Mouse (Mus musculus): ENCODE results near the gene Kif4. TPM values are rescaled to one million over a fixed set of nuclear protein-coding genes. Genes with fewer than 3 reads are reported as not detected.

The Kif4 gene
- polyA plus RNA-seq, 1 experiment from 2014 or later = 25.3 TPM

- ATAC-seq (ENCODE audit: low FRiP score, low read depth) = no peak
- Histone ChIP-seq H3K9ac (no peak overlapping the region), H3K27me3 (replicated peaks) (no peaks in the 10 kb centered on the region), H3K9me3 (no peaks in the 10 kb centered on the region), H3K27ac (no peak overlapping the region), H3K36me3 (no peaks in the 10 kb centered on the region), H3K4me2 (replicated peaks) (no peak overlapping the region), H3K4me3 (no peak overlapping the region), H3K4me1 (no peaks in the 10 kb centered on the region)
These were observed 27.3 kb downstream of the Kif4 start for GRCm38 (mm10) chrX:100652848-100653247.

- WGBS = 90% methylated on average over 2 of the region's 2 CpGs
These were observed 39.3 kb downstream of the Kif4 start for GRCm38 (mm10) chrX:100664825-100665224.

GRCm38 (mm10) chrX:100678204-100678603 lies 52.7 kb downstream of the Kif4 start:
- 96% methylated on average over 3 of the region's 3 CpGs for WGBS
- ATAC-seq (ENCODE audit: low FRiP score, low read depth) = no peak
- Histone ChIP-seq H3K4me3 (no peak overlapping the region), H3K36me3 (no peaks in the 10 kb centered on the region; the same call in 1 of the 2 replicates), H3K4me1 (no peaks in the 10 kb centered on the region), H3K9me3 (no peaks in the 10 kb centered on the region), H3K27ac (no peak overlapping the region), H3K4me2 (replicated peaks) (no peak overlapping the region), H3K9ac (no peak overlapping the region), H3K27me3 (replicated peaks) (no peaks in the 10 kb centered on the region)

More at GRCm38 (mm10) chrX:100664825-100665224, 39.3 kb downstream of the Kif4 start:
- Histone ChIP-seq H3K36me3 (no peaks in the 10 kb centered on the region), H3K4me1 (no peaks in the 10 kb centered on the region), H3K4me2 (replicated peaks) (no peak overlapping the region), H3K27ac (no peak overlapping the region), H3K4me3 (no peak overlapping the region), H3K9me3 (no peaks in the 10 kb centered on the region), H3K27me3 (replicated peaks) (no peaks in the 10 kb centered on the region), H3K9ac (no peak overlapping the region)
- no peak for ATAC-seq (ENCODE audit: low FRiP score, low read depth)

- Histone ChIP-seq H3K9me3 (no peaks in the 10 kb centered on the region), H3K4me1 (no peaks in the 10 kb centered on the region), H3K27ac (no peak overlapping the region), H3K36me3 (no peaks in the 10 kb centered on the region), H3K9ac (no peak overlapping the region), H3K27me3 (replicated peaks) (no peaks in the 10 kb centered on the region), H3K4me3 (no peak overlapping the region), H3K4me2 (replicated peaks) (no peak overlapping the region)
- no peak for ATAC-seq (ENCODE audit: low FRiP score, low read depth)
- WGBS = 72% methylated on average over 3 of the region's 3 CpGs
These were observed 61.0 kb downstream of the Kif4 start for GRCm38 (mm10) chrX:100686527-100686926.

GRCm38 (mm10) chrX:100687360-100688032 lies 62.0 kb downstream of the Kif4 start:
- Histone ChIP-seq H3K27ac (no peak overlapping the region), H3K4me2 (replicated peaks) (no peak overlapping the region), H3K4me1 (no peaks in the 10 kb centered on the region), H3K9me3 (no peaks in the 10 kb centered on the region), H3K27me3 (replicated peaks) (no peaks in the 10 kb centered on the region), H3K36me3 (no peaks in the 10 kb centered on the region), H3K4me3 (no peak overlapping the region), H3K9ac (no peak overlapping the region)
- no peak for ATAC-seq (ENCODE audit: low FRiP score, low read depth)
- WGBS = 89% methylated on average over 6 of the region's 6 CpGs

- no peak overlapping the region for H3K9ac ChIP-seq
- H3K36me3 ChIP-seq = no peaks in the 10 kb centered on the region
- H3K4me2 ChIP-seq (replicated peaks) = no peak overlapping the region
- no peaks in the 10 kb centered on the region for H3K9me3 ChIP-seq
- no peaks in the 10 kb centered on the region for H3K4me1 ChIP-seq
- H3K27ac ChIP-seq = no peak overlapping the region
- H3K27me3 ChIP-seq (replicated peaks) = no peaks in the 10 kb centered on the region
- WGBS = 84% methylated on average over 5 of the region's 5 CpGs
- no peak for ATAC-seq (ENCODE audit: low FRiP score, low read depth)
- H3K4me3 ChIP-seq = no peak overlapping the region
These were observed 62.5 kb downstream of the Kif4 start for GRCm38 (mm10) chrX:100688033-100688370.

- no peak overlapping the region for H3K27ac ChIP-seq
- H3K9ac ChIP-seq = no peak overlapping the region
- ATAC-seq (ENCODE audit: low FRiP score, low read depth) = no peak
- WGBS = 99% methylated on average over 4 of the region's 4 CpGs
- no peaks in the 10 kb centered on the region for H3K36me3 ChIP-seq
- no peaks in the 10 kb centered on the region for H3K27me3 ChIP-seq (replicated peaks)
- H3K4me2 ChIP-seq (replicated peaks) = no peak overlapping the region
- H3K9me3 ChIP-seq = no peaks in the 10 kb centered on the region
- no peak overlapping the region for H3K4me3 ChIP-seq
- H3K4me1 ChIP-seq = no peaks in the 10 kb centered on the region
These were observed 71.2 kb downstream of the Kif4 start for GRCm38 (mm10) chrX:100696776-100697175.

GRCm38 (mm10) chrX:100708032-100708431 lies 82.5 kb downstream of the Kif4 start:
- no peak for ATAC-seq (ENCODE audit: low FRiP score, low read depth)

GRCm38 (mm10) chrX:100716173-100716572 lies 90.6 kb downstream of the Kif4 start:
- Histone ChIP-seq H3K4me1 (no peaks in the 10 kb centered on the region), H3K4me3 (no peak overlapping the region), H3K27me3 (replicated peaks) (no peaks in the 10 kb centered on the region), H3K9me3 (no peaks in the 10 kb centered on the region), H3K27ac (no peak overlapping the region), H3K9ac (no peak overlapping the region), H3K36me3 (no peaks in the 10 kb centered on the region), H3K4me2 (replicated peaks) (no peak overlapping the region)
- WGBS = 95% methylated on average over 6 of the region's 6 CpGs
- ATAC-seq (ENCODE audit: low FRiP score, low read depth) = no peak

More at GRCm38 (mm10) chrX:100708032-100708431, 82.5 kb downstream of the Kif4 start:
- H3K4me3 ChIP-seq = no peak overlapping the region
- H3K27me3 ChIP-seq (replicated peaks) = no peaks in the 10 kb centered on the region
- no peak overlapping the region for H3K4me2 ChIP-seq (replicated peaks)
- 0 out of 2 replicates have a peak, but pooled peaks cover 2% of the 10 kb centered on the region for H3K36me3 ChIP-seq
- 95% methylated on average over 6 of the region's 6 CpGs for WGBS
- no peaks in the 10 kb centered on the region for H3K9me3 ChIP-seq
- H3K27ac ChIP-seq = no peak overlapping the region
- H3K9ac ChIP-seq = no peak overlapping the region
- H3K4me1 ChIP-seq = no peaks in the 10 kb centered on the region

- Histone ChIP-seq H3K9ac (no peak overlapping the region), H3K9me3 (no peaks in the 10 kb centered on the region), H3K4me2 (replicated peaks) (no peak overlapping the region), H3K36me3 (no peaks in the 10 kb centered on the region), H3K27ac (no peak overlapping the region), H3K4me1 (peaks cover 3% of the 10 kb centered on the region), H3K4me3 (no peak overlapping the region), H3K27me3 (replicated peaks) (no peaks in the 10 kb centered on the region)
- peak; percentile 59; the same call in 1 of the 2 replicates for ATAC-seq (ENCODE audit: low FRiP score, low read depth)
- WGBS = 18% methylated on average over 1 of the region's 1 CpGs
These were observed 103.4 kb downstream of the Kif4 start for GRCm38 (mm10) chrX:100728947-100729346.

- WGBS = 18% methylated on average over 8 of the region's 8 CpGs
- peaks cover 3% of the 10 kb centered on the region for H3K4me1 ChIP-seq
- no peaks in the 10 kb centered on the region for H3K9me3 ChIP-seq
- H3K4me3 ChIP-seq = peak within 1 kb of the TSS; percentile 5; the same call in 1 of the 2 replicates
- peak within 1 kb of the TSS; percentile 33; the same call in 1 of the 2 replicates for H3K9ac ChIP-seq
- no peak within 1 kb of the TSS for H3K27ac ChIP-seq
- peak within 1 kb of the TSS; percentile 53 for H3K4me2 ChIP-seq (replicated peaks)
- peak; percentile 68 for ATAC-seq (ENCODE audit: low FRiP score, low read depth)
- no peaks in the 10 kb centered on the region for H3K27me3 ChIP-seq (replicated peaks)
- H3K36me3 ChIP-seq = no peaks in the 10 kb centered on the region
These were observed 104.2 kb downstream of the Kif4 start, which contains the start of gene Gdpd2 for GRCm38 (mm10) chrX:100729665-100730188. Gene Gdpd2 (plus strand): TSS chrX:100729873.

- no peaks in the 10 kb centered on the region for H3K27me3 ChIP-seq (replicated peaks)
- H3K4me1 ChIP-seq = peaks cover 3% of the 10 kb centered on the region
- peak overlapping the region; percentile 5; the same call in 1 of the 2 replicates for H3K4me3 ChIP-seq
- H3K9ac ChIP-seq = peak overlapping the region; percentile 33; the same call in 1 of the 2 replicates
- no peaks in the 10 kb centered on the region for H3K9me3 ChIP-seq
- 23% methylated on average over 8 of the region's 8 CpGs for WGBS
- H3K27ac ChIP-seq = no peak overlapping the region
- no peaks in the 10 kb centered on the region for H3K36me3 ChIP-seq
- ATAC-seq (ENCODE audit: low FRiP score, low read depth) = peak; percentile 38
- H3K4me2 ChIP-seq (replicated peaks) = peak overlapping the region; percentile 53
These were observed 104.7 kb downstream of the Kif4 start for GRCm38 (mm10) chrX:100730266-100730665.

GRCm38 (mm10) chrX:100734359-100734758 lies 108.8 kb downstream of the Kif4 start:
- Histone ChIP-seq H3K27me3 (replicated peaks) (no peaks in the 10 kb centered on the region; the same call in 1 of the 2 replicates), H3K27ac (no peak overlapping the region), H3K4me3 (no peak overlapping the region), H3K4me1 (peaks cover 3% of the 10 kb centered on the region), H3K9me3 (no peaks in the 10 kb centered on the region), H3K4me2 (replicated peaks) (no peak overlapping the region), H3K36me3 (no peaks in the 10 kb centered on the region), H3K9ac (no peak overlapping the region)
- no peak for ATAC-seq (ENCODE audit: low FRiP score, low read depth)
- WGBS = 71% methylated on average over 7 of the region's 7 CpGs
